Mouse (Mus musculus) embryonic facial prominence, embryonic 13.5 days (tissue): ENCODE data around the gene Blvra. TPM values are rescaled to one million over a fixed set of nuclear protein-coding genes. Genes with fewer than 3 reads are reported as not detected.
"Not testable (repeated sequence)": the region's sequence is repeated elsewhere in the genome, so short reads cannot be mapped to it uniquely, and the experiment has no call there.

Experiments used
- ATAC-seq: fragments of 200-750 bp; cut with Nextera tagmentation; 2 replicates; pipeline ENCODE4 v1.8.0; 2017; ENCODE audit warnings: low read depth; ENCODE audit not compliant: insufficient number of reproducible peaks, insufficient read depth, low FRiP score, low TSS enrichment
- H3K27ac ChIP-seq: fragments of 300-500 bp; sonication (generic); 2 replicates; pipeline ENCODE4 v1.5.1; 2015; ENCODE audit warnings: moderate library complexity, mild to moderate bottlenecking, inconsistent platforms
- H3K27me3 ChIP-seq: fragments of 300-500 bp; sonication (generic); 2 replicates; pipeline ENCODE4 v1.6.1; 2015; ENCODE audit warnings: mild to moderate bottlenecking, inconsistent platforms
- H3K36me3 ChIP-seq: fragments of 300-500 bp; sonication (generic); 2 replicates; pipeline ENCODE4 v1.6.1; 2015; ENCODE audit warnings: mild to moderate bottlenecking, inconsistent platforms
- H3K4me1 ChIP-seq: fragments of 300-500 bp; sonication (generic); 2 replicates; pipeline ENCODE4 v1.6.1; 2015; ENCODE audit warnings: inconsistent platforms
- H3K4me2 ChIP-seq: fragments of 300-500 bp; sonication (generic); 2 replicates; pipeline ENCODE4 v1.6.1; 2015; ENCODE audit warnings: moderate library complexity, mild to moderate bottlenecking, inconsistent platforms
- H3K4me3 ChIP-seq: fragments of 300-500 bp; sonication (generic); 2 replicates; pipeline ENCODE4 v1.5.1; 2015; ENCODE audit warnings: mild to moderate bottlenecking, inconsistent platforms
- H3K9ac ChIP-seq: fragments of 300-500 bp; sonication (generic); 2 replicates; pipeline ENCODE4 v1.6.1; 2015; ENCODE audit warnings: mild to moderate bottlenecking, inconsistent platforms
- H3K9me3 ChIP-seq: fragments of 300-500 bp; sonication (generic); 2 replicates; pipeline ENCODE4 v1.6.1; 2016; ENCODE audit warnings: inconsistent platforms
- WGBS: fragments of 180-500 bp; shearing (Covaris S2); methylation state at CpG from one replicate; pipeline ENCODE4 v1.1.7; 2015; ENCODE audit warnings: mixed read lengths; 5-methylcytosine and 5-hydroxymethylcytosine counted together
- polyA plus RNA-seq: library from polyadenylated mRNA; unstranded; fragments of >200 nt; fragmentation: Nextera tagmentation; extraction: Ambion mirVana; gene quantifications from 2 replicates; pipeline ENCODE4 v1.2.1, GENCODE M21; 2015

The Blvra gene
- polyA plus RNA-seq = 55.4 and 63.4 TPM in 2 replicates

DNA sequence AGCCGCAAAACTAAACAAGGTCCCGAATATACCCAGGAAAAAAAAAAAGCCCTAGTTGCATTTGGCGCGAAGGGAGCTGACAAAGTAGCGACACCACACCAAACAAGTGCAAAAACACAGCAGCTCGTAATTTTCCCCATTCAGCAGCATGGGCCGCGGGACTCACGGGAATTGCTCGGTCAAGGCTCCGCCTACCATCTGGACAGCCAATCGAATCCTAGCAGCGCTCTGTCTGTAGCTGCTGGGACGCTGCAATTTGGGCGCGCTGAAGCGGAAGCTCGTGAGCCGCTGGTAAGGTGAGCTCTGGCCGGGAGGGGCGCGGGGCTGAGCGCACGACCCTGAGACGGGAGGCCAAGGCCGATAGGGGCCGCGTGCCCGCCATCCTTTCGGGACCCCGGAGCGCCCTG, at the start of gene Blvra:
Blvra (plus strand) TSS at position 231 of the 407 bp plus-strand sequence.
- Histone ChIP-seq H3K4me3 (peak within 1 kb of the TSS; percentile 65), H3K36me3 (peaks cover 15% of the 10 kb centered on the region), H3K27me3 (no peaks in the 10 kb centered on the region), H3K4me2 (peak within 1 kb of the TSS; percentile 69), H3K27ac (peak within 1 kb of the TSS; percentile 64), H3K4me1 (peaks cover 12% of the 10 kb centered on the region), H3K9me3 (no peaks in the 10 kb centered on the region), H3K9ac (peak within 1 kb of the TSS; percentile 80)
- peak; percentile 97 for ATAC-seq
- under 1% methylated on average over 32 of the region's 32 CpGs for WGBS

DNA sequence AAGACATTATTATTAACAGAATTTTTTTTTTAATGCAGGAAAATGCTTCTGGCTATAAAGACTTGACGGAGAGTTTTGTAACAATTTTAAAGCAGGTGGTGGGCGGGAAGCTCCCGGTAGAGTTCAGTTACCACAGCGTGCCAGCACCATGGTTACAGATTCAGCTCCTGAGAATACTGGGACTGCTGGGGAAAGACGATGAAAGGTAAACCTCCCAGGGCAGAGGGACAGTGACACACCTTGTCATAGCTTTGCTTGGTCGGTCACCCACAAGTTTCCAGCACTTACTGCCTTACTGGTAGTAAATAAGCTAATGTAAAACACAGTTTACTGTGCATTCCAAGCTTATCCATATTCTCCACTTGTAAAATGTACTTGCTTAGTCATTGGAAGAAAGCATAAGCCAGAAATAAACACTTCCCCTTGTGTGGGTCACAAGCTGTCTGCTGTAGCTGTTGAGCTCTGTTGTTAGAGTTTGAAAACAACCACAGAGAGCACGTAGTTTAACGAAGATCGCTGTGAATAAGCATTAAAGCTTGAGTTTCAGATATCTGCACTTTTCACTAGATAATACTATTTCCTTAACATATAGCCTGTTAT, 35.4 kb upstream of the Blvra start:
- no peak overlapping the region for H3K27ac ChIP-seq
- 94% methylated on average over 9 of the region's 9 CpGs for WGBS
- H3K27me3 ChIP-seq = no peaks in the 10 kb centered on the region
- H3K4me1 ChIP-seq = no peaks in the 10 kb centered on the region
- no peak overlapping the region for H3K4me3 ChIP-seq
- no peaks in the 10 kb centered on the region for H3K9me3 ChIP-seq
- H3K4me2 ChIP-seq = no peak overlapping the region
- H3K9ac ChIP-seq = no peak overlapping the region
- H3K36me3 ChIP-seq = peaks cover 50% of the 10 kb centered on the region
- no peak for ATAC-seq

DNA sequence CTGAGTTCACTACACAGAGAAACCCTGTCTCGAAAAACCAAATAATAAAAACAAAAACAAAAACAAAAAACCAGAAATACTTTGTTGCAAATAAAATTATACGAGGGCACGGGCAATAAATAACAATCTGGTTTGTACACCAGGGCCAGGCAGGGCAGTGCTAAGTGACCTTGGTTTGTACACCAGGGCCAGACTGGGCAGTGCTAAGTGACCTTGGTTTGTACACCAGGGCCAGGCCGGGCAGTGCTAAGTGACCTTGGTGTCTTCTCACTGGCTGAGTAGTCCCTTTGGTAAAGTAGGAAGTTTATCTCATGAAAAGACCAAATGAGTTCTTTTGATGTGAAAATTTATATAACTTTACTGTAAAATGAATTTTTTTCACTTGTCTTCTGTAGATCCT, 33.2 kb upstream of the Blvra start:
- Histone ChIP-seq H3K36me3 (peaks cover 51% of the 10 kb centered on the region), H3K27me3 (no peaks in the 10 kb centered on the region)

DNA sequence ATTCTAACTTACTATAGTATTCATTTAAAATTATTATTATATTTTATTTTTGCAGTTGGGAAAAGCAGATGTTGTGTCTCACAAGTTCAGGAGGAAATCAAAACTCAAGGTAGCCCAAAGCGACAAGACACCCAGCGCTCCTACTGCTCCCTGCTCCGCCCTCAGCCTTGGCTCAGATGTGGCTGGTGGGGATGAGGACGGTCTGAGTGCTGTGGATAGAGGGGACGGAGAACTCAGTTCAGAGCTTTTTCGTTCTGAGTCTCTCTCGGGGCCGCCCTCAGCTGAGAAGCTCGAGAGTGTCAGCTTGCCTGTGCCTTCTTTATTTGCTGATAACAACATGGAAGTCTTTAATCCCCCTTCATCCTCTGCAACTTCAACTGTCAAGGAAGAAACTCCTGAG, 9.0 kb upstream of the Blvra start:
- Histone ChIP-seq H3K4me1 (no peaks in the 10 kb centered on the region), H3K36me3 (peaks cover 61% of the 10 kb centered on the region)
- WGBS = 93% methylated on average over 9 of the region's 9 CpGs

More for the DNA sequence above, 33.2 kb upstream of the Blvra start:
- no peak for ATAC-seq
- Histone ChIP-seq H3K4me2 (no peak overlapping the region), H3K4me1 (no peaks in the 10 kb centered on the region), H3K9ac (no peak overlapping the region), H3K4me3 (no peak overlapping the region), H3K27ac (no peak overlapping the region), H3K9me3 (no peaks in the 10 kb centered on the region)
- WGBS = 93% methylated on average over 4 of the region's 4 CpGs

DNA sequence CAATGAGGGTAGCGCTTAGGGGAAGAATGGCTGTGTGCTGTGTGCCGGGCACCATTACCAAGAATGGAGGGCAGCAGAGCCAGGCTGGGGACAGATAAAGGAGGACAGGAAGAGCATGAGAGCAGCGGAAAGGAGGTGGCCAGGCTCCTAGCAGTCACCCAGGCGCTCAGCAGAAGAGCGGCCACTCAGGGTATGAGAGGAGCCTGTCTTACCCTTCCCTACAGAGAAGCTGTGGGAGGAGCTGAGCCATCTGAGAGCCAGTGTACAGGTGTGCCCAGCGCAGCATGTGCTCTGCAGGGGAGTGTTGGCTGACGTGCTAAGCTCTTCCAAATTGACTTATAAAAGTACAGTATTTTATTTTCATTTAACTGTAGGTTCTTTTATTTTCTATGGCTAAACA, 1.7 kb upstream of the Blvra start:
- no peak for ATAC-seq
- WGBS = 68% methylated on average over 7 of the region's 7 CpGs

More for the DNA sequence above, 9.0 kb upstream of the Blvra start:
- Histone ChIP-seq H3K9me3 (no peaks in the 10 kb centered on the region), H3K4me2 (no peak overlapping the region), H3K9ac (no peak overlapping the region), H3K4me3 (no peak overlapping the region), H3K27ac (no peak overlapping the region), H3K27me3 (no peaks in the 10 kb centered on the region)
- no peak for ATAC-seq

DNA sequence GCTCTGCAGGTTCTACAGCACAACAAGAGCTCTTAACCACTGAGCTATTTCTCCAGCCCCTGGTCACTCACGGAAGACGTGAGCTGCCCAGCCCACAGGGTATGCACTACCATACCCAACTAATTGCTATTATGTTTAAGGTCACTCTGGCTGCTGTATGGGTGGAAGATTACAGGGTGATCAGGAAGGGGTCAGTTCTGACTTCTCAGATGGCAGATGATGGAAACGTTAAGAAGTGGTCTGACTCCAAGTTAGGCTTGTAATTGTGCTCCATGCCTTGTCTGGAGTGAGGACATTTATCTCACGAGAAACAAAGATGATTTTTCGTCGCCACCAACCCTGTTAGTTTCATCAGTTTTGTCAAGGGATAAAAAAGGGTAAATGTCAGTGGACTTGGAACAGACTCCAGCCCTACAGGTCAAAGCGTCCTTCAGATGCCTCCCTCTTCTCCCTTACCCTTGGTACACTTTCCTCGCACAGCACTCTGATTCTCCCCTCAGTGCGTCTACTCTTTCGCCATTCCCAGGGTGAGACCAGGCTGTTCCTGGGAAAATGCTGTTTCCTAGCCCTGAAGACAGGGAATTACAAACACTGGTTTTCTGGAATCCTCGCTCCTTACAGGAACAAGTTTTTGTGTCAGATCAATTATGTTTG, 557 bp upstream of the Blvra start:
- Histone ChIP-seq H3K4me1 (peaks cover 12% of the 10 kb centered on the region), H3K27ac (peak overlapping the region; percentile 64), H3K9me3 (no peaks in the 10 kb centered on the region), H3K4me3 (peak overlapping the region; percentile 65), H3K4me2 (peak overlapping the region; percentile 69), H3K27me3 (no peaks in the 10 kb centered on the region), H3K36me3 (peaks cover 15% of the 10 kb centered on the region), H3K9ac (peak overlapping the region; percentile 80)
- WGBS = 8% methylated on average over 11 of the region's 11 CpGs
- no peak for ATAC-seq

More for the DNA sequence above, 1.7 kb upstream of the Blvra start:
- no peak overlapping the region for H3K27ac ChIP-seq
- H3K9ac ChIP-seq = no peak overlapping the region
- no peaks in the 10 kb centered on the region for H3K27me3 ChIP-seq
- H3K4me2 ChIP-seq = no peak overlapping the region
- H3K4me1 ChIP-seq = peaks cover 12% of the 10 kb centered on the region
- no peaks in the 10 kb centered on the region for H3K9me3 ChIP-seq
- no peak overlapping the region for H3K4me3 ChIP-seq
- H3K36me3 ChIP-seq = peaks cover 15% of the 10 kb centered on the region

DNA sequence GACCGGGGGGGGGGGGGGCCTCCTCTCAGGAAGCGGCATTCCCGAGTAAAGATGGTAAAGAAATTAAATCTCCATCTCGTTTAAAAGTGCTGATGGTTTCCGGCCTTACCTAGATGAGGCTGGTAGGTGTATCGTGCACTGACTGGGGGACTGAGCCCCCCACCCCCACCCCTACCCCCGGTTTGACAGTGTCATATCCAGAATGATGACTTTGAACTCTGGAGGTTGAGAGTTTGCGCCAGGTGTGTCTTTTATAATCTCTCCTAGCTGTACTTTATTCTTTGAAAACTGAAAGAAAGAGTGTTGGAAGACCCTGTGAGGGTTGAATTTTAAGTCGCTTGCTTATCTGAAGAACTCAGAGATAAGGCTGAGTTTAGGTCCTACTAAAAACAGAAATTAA, 414 bp downstream of the Blvra start:
- WGBS = 12% methylated on average over 9 of the region's 9 CpGs
- Histone ChIP-seq H3K9ac (peak overlapping the region; percentile 80), H3K9me3 (no peaks in the 10 kb centered on the region), H3K27me3 (no peaks in the 10 kb centered on the region), H3K4me2 (peak overlapping the region; percentile 69), H3K36me3 (peaks cover 15% of the 10 kb centered on the region), H3K27ac (peak overlapping the region; percentile 62; the same call in 1 of the 2 replicates), H3K4me3 (peak overlapping the region; percentile 65), H3K4me1 (peaks cover 12% of the 10 kb centered on the region)
- ATAC-seq = 0 out of 2 replicates have a peak, but pooled peaks have one; percentile 48

DNA sequence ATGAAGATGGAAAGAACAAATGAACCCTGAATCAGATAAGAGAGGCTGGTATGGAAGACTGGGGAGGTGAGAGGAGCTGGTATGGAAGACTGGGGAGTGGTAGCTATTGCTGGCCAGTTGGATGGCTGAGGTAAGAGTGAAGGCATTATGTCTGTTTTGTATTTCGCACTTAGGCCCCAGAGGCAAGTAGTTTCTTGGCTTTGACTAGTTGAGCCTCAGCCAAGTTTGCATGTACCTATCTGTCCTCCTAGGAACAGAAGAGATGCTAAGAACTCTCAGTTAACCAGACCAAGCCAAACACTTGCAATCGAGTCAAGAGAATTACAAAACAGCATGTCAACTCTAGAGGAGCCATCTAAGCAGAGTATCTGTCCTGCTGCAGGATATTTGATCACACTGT, 3.7 kb downstream of the Blvra start:
- 93% methylated on average over 2 of the region's 2 CpGs for WGBS

DNA sequence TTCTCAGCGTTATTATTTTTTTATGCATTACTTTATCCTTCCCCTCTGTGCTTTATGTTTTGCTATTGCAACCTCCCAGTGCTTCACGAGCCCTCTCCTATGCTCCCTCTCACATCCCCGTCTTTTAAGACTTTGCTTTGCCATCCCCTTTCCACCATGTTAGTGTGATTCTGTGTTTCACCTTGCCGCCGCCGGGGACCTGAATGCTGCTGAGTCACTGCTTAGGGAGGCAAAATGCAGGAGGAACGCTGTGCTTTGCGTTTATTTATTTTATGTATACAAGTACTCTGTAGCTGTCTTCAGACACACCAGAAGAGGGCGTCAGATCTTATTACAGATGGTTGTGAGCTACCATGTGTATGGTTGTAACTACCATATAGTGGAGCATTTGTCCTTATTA, 7.1 kb downstream of the Blvra start:
- Histone ChIP-seq H3K4me1 (no peaks in the 10 kb centered on the region), H3K27ac (no peak overlapping the region), H3K4me3 (no peak overlapping the region), H3K4me2 (no peak overlapping the region), H3K27me3 (no peaks in the 10 kb centered on the region), H3K36me3 (peaks cover 10% of the 10 kb centered on the region), H3K9ac (no peak overlapping the region), H3K9me3 (no peaks in the 10 kb centered on the region)
- 77% methylated on average over 9 of the region's 9 CpGs for WGBS
- ATAC-seq = no peak

More for the DNA sequence above, 3.7 kb downstream of the Blvra start:
- no peak overlapping the region for H3K27ac ChIP-seq
- no peaks in the 10 kb centered on the region for H3K9me3 ChIP-seq
- no peak overlapping the region for H3K4me3 ChIP-seq
- no peak overlapping the region for H3K4me2 ChIP-seq
- H3K9ac ChIP-seq = no peak overlapping the region
- ATAC-seq = no peak
- H3K4me1 ChIP-seq = peaks cover 12% of the 10 kb centered on the region
- no peaks in the 10 kb centered on the region for H3K27me3 ChIP-seq
- H3K36me3 ChIP-seq = no peaks in the 10 kb centered on the region

DNA sequence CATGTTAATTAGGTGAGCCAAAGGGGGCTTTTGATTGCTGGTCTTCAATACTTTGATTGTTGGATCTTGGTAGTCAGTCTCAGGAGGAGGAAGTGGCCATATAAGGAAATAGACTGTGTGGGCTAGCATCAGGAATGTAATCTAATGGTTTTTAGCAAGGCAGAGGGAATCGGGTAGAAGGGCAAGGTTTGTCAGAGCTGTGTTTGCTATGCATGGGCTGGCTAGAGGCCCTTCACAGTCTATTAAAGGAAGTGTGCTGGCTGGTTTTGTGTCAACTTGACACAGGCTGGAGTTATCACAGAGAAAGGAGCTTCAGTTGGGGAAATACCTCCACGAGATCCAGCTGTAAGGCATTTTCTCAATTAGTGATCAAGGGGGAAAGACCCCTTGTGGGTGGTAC, 8.6 kb downstream of the Blvra start:
- not testable (repeated sequence) for ATAC-seq, H3K4me3 ChIP-seq, H3K36me3 ChIP-seq, H3K9me3 ChIP-seq, H3K9ac ChIP-seq, H3K4me1 ChIP-seq, H3K27me3 ChIP-seq, H3K27ac ChIP-seq, H3K4me2 ChIP-seq
- 38% methylated on average over 2 of the region's 2 CpGs for WGBS

DNA sequence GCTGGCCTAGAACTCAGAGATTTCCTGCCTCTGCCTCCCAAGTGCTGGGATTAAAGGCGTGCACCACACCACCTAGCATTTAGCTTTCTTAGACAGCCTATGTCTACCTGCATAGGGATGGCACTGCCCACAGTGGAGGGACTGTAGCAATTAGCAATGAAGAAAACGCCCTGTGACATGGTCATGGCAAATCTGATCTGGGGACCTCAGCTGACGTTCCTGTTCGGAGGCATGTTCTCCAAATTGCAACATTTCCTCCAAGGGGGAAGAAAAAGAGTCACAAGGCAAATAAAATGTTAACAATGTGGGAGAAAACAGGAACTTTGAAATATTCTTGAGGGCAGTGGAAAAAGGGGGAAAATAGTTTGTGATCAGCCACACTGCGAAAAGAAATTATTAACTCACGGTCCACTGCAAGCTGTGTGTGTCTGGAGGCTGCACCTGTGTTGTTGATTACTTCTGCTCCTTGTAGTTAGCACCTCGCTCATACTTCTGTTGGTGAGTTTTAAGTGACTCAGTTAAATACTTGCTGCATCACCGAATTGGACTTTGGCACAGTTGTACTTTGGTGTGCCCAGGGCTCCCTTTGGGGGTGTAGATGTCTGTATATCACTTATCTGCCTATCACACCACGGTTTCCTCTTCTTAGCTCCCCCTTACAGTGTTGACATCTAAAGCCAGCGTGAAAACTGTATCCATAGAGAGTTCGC, 9.6 kb downstream of the Blvra start:
- H3K9ac ChIP-seq = no peak overlapping the region
- no peak overlapping the region for H3K4me3 ChIP-seq
- WGBS = 88% methylated on average over 11 of the region's 11 CpGs
- H3K4me2 ChIP-seq = no peak overlapping the region
- no peaks in the 10 kb centered on the region for H3K9me3 ChIP-seq
- peaks cover 10% of the 10 kb centered on the region for H3K36me3 ChIP-seq
- no peak overlapping the region for H3K27ac ChIP-seq
- no peak for ATAC-seq
- H3K4me1 ChIP-seq = no peaks in the 10 kb centered on the region
- no peaks in the 10 kb centered on the region for H3K27me3 ChIP-seq
